Mouse (Mus musculus): ENCODE results near the gene Rapgef2.

DNA sequence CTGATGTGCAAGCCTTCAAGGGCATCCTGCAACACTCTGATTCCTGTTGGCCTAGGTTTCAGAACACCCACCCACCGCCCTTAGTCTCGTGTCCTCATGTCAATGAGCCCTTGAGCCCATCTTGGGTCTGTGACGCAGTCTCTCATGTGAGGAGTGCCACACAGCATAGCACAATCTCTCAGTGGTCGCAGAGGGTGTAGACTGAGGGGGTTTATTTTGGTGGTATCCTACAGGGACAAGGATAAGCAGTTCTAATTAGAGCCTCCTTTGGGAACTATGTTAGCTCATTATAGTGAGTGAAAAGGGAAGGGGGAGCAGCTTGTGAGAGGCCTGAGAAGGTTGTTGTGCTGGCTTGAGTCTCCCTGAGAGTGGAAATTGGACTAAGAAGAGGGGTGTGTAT, 263.6 kb downstream of the Rapgef2 start:
- TF ChIP-seq CTCF (IDR thresholded peaks at IDR 0.05; ENCODE audit: low read depth) (no peak), EP300 (optimal IDR thresholded peaks at IDR 0.05) (no peak)

Data from stomach, postnatal 0 days (tissue).